Mouse (Mus musculus) macrophage (primary cell): ENCODE measurements around the gene Mars2. TPM values are rescaled to one million over a fixed set of nuclear protein-coding genes. Genes with fewer than 3 reads are reported as not detected.

Experiments
- H3K27ac ChIP-seq: fragments of 350-480 bp; formaldehyde crosslinking; 2 replicates; pipeline ENCODE4 v1.9.0; 2021
- H3K36me3 ChIP-seq: fragments of 350-480 bp; formaldehyde crosslinking; 2 replicates; pipeline ENCODE4 v1.9.0; 2021; ENCODE audit errors: inconsistent target
- H3K4me3 ChIP-seq: fragments of 350-480 bp; formaldehyde crosslinking; 2 replicates; pipeline ENCODE4 v1.9.0; 2021; ENCODE audit errors: inconsistent target
- H3K79me2 ChIP-seq: fragments of 350-480 bp; formaldehyde crosslinking; 2 replicates; pipeline ENCODE4 v1.9.0; 2021; ENCODE audit errors: inconsistent target
- WGBS: methylation state at CpG from one replicate; pipeline ENCODE4 v1.1.7; 2026; ENCODE audit warnings: inconsistent platforms; ENCODE audit not compliant: missing documents; 5-methylcytosine and 5-hydroxymethylcytosine counted together
- polyA plus RNA-seq: library from polyadenylated mRNA; stranded (reverse); fragments of 250-400 nt; gene quantifications from 3 replicates; pipeline ENCODE4 v1.2.4, GENCODE M21; 2018; ENCODE audit warnings: inconsistent platforms

Gene Mars2
- polyA plus RNA-seq, 1 experiment from 2014 or later: 0.86 TPM

DNA sequence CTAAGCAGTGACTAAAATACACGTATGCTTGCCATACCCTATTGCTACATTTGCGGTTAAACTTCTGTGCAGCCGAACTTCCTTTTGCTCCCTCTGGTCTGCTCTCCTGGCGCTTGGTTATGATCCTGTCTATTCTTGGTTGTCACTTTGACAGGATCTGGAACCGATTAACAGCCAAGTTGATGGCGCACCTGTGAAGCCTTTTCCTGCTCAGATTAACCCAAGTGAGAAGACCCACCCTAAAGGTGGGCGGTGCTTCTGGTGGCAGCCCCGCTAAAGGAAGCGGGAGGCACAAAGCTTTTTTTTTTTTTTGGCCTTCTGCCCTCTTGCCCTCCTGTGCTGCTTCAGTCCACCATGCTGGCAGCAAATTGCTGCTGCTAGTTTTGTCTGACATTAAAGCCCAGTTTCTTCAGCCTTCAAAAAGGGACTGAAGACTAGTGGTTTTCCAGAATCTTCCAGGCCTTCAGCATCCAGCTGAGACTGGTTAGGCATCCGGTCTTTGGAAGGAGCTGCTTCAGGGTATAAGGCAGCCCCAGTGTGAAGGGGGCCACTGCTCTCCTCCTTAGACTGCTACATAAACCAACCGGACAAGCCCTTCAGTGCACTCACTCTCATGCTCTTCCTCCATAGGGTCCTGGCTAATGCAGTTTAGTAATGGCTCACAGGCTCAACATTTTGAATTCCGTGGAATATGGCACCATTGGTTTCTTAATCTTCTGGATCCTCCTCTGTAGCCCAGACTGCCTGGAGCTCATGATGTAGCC is 26.6 kb upstream of the Mars2 start:
- Histone ChIP-seq H3K27ac (no peak overlapping the region), H3K79me2 (no peaks in the 10 kb centered on the region), H3K36me3 (no peaks in the 10 kb centered on the region), H3K4me3 (no peak overlapping the region)
- WGBS: 26% methylated on average over 12 of the region's 12 CpGs

DNA sequence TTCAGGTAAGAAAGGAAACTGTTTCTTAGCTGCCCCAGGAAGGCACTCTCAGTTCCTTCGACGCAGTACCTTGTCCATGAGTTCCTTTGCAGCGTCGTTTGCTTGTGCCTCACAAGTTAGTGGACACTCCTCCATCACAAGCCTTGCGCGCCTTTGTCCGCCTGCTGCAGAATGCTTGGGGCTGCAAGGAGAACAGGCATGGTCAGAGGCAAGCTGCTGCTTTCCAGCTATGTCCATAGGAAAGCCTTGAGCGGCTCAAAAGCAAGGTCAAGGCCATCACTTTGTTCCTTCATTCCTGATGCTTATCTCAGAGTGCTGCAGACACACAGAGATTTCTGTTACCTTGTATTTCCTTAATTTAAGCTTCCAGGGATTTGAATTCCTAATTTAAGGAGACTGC is 25.9 kb upstream of the Mars2 start:
- H3K79me2 ChIP-seq: no peaks in the 10 kb centered on the region
- H3K27ac ChIP-seq: no peak overlapping the region
- 83% methylated on average over 8 of the region's 8 CpGs for WGBS
- no peaks in the 10 kb centered on the region for H3K36me3 ChIP-seq
- no peak overlapping the region for H3K4me3 ChIP-seq

DNA sequence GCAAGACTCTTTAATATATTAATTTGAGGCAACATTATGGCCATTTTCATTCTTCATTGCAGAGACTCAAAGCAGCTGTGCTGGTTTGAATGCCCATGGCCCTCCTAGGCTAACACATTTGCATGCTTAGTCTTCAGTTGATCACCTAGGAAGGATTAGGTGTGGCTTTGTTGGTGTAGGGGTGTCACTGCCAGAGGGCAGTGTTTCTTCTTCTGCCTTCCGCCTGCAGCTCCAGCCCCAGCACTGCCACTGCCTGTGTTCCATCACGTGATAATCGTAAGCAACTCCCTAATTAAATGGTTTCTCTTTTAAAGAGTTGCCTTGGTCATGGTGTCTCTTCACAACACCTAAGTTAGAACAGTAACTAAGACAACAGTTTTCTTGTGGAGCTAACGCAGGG is 24.2 kb upstream of the Mars2 start:
- Histone ChIP-seq H3K27ac (no peak overlapping the region), H3K36me3 (no peaks in the 10 kb centered on the region), H3K79me2 (no peaks in the 10 kb centered on the region), H3K4me3 (no peak overlapping the region)
- 100% methylated on average over 4 of the region's 4 CpGs for WGBS

GRCm38 (mm10) chr1:55213475-55213874 is 23.5 kb upstream of the Mars2 start:
- 96% methylated on average over 6 of the region's 6 CpGs for WGBS

GRCm38 (mm10) chr1:55213936-55214335 is 23.0 kb upstream of the Mars2 start:
- Histone ChIP-seq H3K4me3 (no peak overlapping the region), H3K27ac (no peak overlapping the region), H3K36me3 (no peaks in the 10 kb centered on the region), H3K79me2 (no peaks in the 10 kb centered on the region)
- 89% methylated on average over 6 of the region's 6 CpGs for WGBS

More at GRCm38 (mm10) chr1:55213475-55213874, 23.5 kb upstream of the Mars2 start:
- no peaks in the 10 kb centered on the region for H3K79me2 ChIP-seq
- H3K36me3 ChIP-seq: no peaks in the 10 kb centered on the region
- no peak overlapping the region for H3K27ac ChIP-seq
- H3K4me3 ChIP-seq: no peak overlapping the region

GRCm38 (mm10) chr1:55215185-55215813 is 21.7 kb upstream of the Mars2 start:
- Histone ChIP-seq H3K79me2 (no peaks in the 10 kb centered on the region), H3K4me3 (peak overlapping the region; percentile 3; the same call in 1 of the 2 replicates), H3K27ac (peak overlapping the region; percentile 62), H3K36me3 (no peaks in the 10 kb centered on the region)
- 25% methylated on average over 10 of the region's 11 CpGs for WGBS

DNA sequence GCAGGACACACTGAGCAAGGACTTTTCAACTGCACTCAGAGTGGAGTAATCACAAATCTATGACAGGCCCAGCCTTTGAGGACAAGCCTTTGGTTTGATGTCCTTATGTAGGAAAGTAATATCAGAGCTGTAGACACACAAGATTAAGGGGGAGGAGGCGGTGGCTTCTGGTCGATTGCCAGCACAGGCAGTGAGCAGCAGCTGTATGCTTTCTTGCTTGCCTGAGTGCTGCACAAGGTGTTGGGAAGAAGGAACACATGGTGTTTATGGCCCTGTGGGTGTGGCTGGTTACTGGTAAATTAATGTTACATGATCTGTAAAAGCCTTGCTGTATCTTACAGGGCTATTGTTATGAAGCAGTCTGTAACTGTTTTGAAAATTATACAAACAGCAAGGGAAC is 19.8 kb upstream of the Mars2 start:
- WGBS: 57% methylated on average over 2 of the region's 2 CpGs
- H3K4me3 ChIP-seq: no peak overlapping the region

DNA sequence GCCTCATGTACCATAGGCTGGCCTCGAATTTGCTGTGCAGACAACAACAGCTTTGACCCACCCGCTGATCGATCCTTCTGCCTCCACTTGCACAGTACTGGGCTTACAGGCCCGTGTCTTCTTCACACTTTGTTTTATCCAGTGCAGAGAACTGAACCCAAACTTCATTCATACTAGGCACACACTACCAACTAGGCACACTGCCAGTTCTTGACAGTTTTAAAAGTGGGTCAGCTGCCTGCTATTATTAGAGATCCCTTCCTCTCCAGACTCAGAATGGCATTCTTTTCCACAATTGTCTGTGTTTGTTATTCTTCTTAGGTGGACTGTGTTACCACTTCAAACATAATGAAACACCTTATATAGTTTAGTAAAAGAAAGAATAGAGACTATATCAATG is 15.6 kb upstream of the Mars2 start:
- H3K4me3 ChIP-seq: no peak overlapping the region
- H3K79me2 ChIP-seq: no peaks in the 10 kb centered on the region
- no peak overlapping the region for H3K27ac ChIP-seq
- 67% methylated on average over 4 of the region's 4 CpGs for WGBS
- H3K36me3 ChIP-seq: no peaks in the 10 kb centered on the region

More for the DNA sequence above, 19.8 kb upstream of the Mars2 start:
- no peaks in the 10 kb centered on the region for H3K79me2 ChIP-seq
- H3K36me3 ChIP-seq: no peaks in the 10 kb centered on the region
- H3K27ac ChIP-seq: no peak overlapping the region

- WGBS: 95% methylated on average over 7 of the region's 7 CpGs
- H3K27ac ChIP-seq: no peak overlapping the region
- H3K36me3 ChIP-seq: no peaks in the 10 kb centered on the region
- no peaks in the 10 kb centered on the region for H3K79me2 ChIP-seq
- no peak overlapping the region for H3K4me3 ChIP-seq
Observed at GRCm38 (mm10) chr1:55223026-55223425, 14.0 kb upstream of the Mars2 start.

DNA sequence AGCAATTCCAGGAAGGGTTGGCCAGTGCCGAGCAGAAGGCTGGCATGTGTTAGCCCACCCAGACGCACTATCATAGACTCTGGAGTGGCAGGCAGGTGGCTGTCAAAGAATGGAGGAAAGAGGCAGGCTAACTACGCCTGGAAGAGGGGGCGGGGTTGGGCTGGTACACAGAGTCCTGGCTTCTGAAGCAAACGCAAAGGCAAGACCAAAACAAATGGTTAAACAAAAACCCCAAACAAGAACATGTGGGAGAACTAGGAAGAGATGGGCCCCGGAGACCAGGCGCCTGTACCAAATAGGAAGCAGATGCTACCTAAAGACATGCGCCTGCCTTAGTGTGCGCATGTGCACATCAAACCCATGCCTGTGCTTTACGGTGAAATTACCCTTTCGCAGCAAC is 12.9 kb upstream of the Mars2 start:
- WGBS: 83% methylated on average over 11 of the region's 11 CpGs
- H3K4me3 ChIP-seq: no peak overlapping the region
- no peaks in the 10 kb centered on the region for H3K79me2 ChIP-seq
- H3K27ac ChIP-seq: no peak overlapping the region
- H3K36me3 ChIP-seq: no peaks in the 10 kb centered on the region

DNA sequence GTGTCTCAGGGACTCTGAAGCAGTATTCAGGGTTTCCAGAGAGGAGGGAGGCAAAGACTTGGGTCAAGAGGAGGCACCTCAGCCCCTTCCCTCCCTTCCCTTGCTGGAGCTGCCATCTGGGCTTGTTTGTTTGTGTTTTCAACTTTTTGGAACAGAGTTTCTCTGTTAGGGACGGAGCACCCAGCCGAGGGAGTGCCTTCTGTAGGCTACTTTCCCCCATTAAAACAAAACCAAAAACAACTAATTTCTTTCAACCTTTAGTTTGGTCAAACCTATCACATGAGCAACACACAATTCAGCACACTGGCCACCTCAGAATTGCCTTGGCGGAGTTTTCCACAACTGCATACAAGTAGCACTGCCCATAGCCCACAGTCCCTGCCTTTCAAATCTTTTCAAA is 11.6 kb upstream of the Mars2 start:
- H3K4me3 ChIP-seq: no peak overlapping the region
- no peaks in the 10 kb centered on the region for H3K79me2 ChIP-seq
- 89% methylated on average over 3 of the region's 3 CpGs for WGBS
- no peak overlapping the region for H3K27ac ChIP-seq
- H3K36me3 ChIP-seq: no peaks in the 10 kb centered on the region

DNA sequence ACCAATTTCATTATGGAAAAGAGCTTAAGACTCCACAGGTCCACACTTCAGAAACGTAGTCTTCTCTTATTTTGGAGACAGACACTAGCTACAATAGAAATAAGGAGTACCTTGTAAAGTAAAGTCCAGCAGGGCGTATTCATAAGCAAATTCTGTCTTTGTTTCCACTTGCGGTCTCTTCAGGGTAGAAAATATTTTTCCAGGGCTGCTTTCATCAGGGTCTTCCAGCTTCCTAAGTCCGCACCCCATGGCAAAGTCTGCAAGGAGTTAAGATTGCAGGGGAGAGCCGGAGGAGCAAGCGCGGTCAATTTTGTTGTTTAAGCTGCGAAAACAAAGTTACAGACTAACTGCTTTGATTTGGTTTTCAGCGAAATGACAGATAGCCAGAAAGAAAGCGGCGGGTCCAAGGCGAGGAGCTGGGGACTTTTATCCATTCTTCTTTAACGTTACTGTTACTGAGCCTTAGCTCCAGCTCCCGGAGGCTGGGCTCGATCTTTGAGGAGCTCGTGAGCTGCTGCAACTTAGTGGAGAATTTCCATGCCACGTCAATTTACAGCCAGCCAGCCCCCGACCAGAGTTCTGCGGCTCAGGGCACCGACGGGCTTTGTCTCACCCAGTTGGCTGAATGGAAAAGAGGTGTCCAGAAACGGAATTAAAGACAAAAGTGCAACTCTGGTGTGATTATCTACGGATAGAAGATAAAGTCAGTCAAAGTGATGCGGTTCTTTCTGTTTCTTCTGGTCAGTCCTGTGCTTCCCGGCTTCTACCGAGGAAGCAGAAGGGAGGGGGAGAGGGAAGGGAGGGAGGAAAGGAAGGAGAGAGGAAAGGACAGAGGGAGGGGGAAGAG is 10.7 kb upstream of the Mars2 start, which contains the start of gene Rftn2:
TSS of gene Rftn2 (minus strand) at position 772 of the 847 bp plus-strand sequence.
- Histone ChIP-seq H3K79me2 (no peaks in the 10 kb centered on the region), H3K4me3 (peak within 1 kb of the TSS; percentile 20; the same call in 1 of the 2 replicates), H3K27ac (no peak within 1 kb of the TSS), H3K36me3 (no peaks in the 10 kb centered on the region)
- 36% methylated on average over 26 of the region's 26 CpGs for WGBS

GRCm38 (mm10) chr1:55227376-55227775 is 9.6 kb upstream of the Mars2 start:
- Histone ChIP-seq H3K36me3 (no peaks in the 10 kb centered on the region), H3K27ac (no peak overlapping the region), H3K4me3 (no peak overlapping the region), H3K79me2 (no peaks in the 10 kb centered on the region)
- WGBS: 50% methylated on average over 1 of the region's 1 CpGs

GRCm38 (mm10) chr1:55228256-55228884 is 8.6 kb upstream of the Mars2 start:
- WGBS: 86% methylated on average over 8 of the region's 8 CpGs
- Histone ChIP-seq H3K36me3 (no peaks in the 10 kb centered on the region), H3K4me3 (no peak overlapping the region), H3K27ac (no peak overlapping the region), H3K79me2 (no peaks in the 10 kb centered on the region)
